Mouse (Mus musculus): ENCODE results near the gene Phxr2.

GRCm38 (mm10) chr10:99171961-99172497 is 45.9 kb upstream of the Phxr2 start:
- TF ChIP-seq POLR2A (IDR thresholded peaks at IDR 0.05; ENCODE audit: extremely low read depth, insufficient read depth, low read length) = no peak
- no peak for TF ChIP-seq CTCF (IDR thresholded peaks at IDR 0.05; ENCODE audit: extremely low read depth, insufficient read depth, low read length)
